Mouse (Mus musculus) liver, postnatal 0 days (tissue): ENCODE data around the gene Rer1. TPM values are rescaled to one million over a fixed set of nuclear protein-coding genes. Genes with fewer than 3 reads are reported as not detected.

Experiments
- ATAC-seq: fragments of 200-750 bp; cut with Nextera tagmentation; 2 replicates; pipeline ENCODE4 v1.8.0; 2017; ENCODE audit warnings: mild to moderate bottlenecking, moderate library complexity
- DNase-seq: peaks from one replicate; pipeline ENCODE4 v3.0.0-alpha.2; 2016
- H3K27ac ChIP-seq: fragments of 300-500 bp; sonication (generic); 2 replicates; pipeline ENCODE4 v1.5.1; 2014; ENCODE audit warnings: antibody characterized with exemption, moderate library complexity, mild to moderate bottlenecking, low read depth
- H3K27me3 ChIP-seq: fragments of 300-500 bp; sonication (generic); 2 replicates; pipeline ENCODE4 v1.6.1; 2014; ENCODE audit warnings: low read length, control low read depth, mixed read lengths; ENCODE audit not compliant: insufficient read depth
- H3K36me3 ChIP-seq: fragments of 300-500 bp; sonication (generic); replicated peaks from 2 replicates; pipeline ENCODE4 v1.6.1; 2014; ENCODE audit warnings: mild to moderate bottlenecking, control low read depth, low read length, moderate library complexity, mixed read lengths; ENCODE audit not compliant: insufficient read depth
- H3K4me1 ChIP-seq: fragments of 300-500 bp; sonication (generic); 2 replicates; pipeline ENCODE4 v1.6.1; 2014; ENCODE audit warnings: antibody characterized with exemption, mild to moderate bottlenecking, control low read depth; ENCODE audit not compliant: insufficient read depth
- H3K4me2 ChIP-seq: fragments of 300-500 bp; sonication (generic); 2 replicates; pipeline ENCODE4 v1.6.1; 2014; ENCODE audit warnings: low read depth, mild to moderate bottlenecking, low read length, moderate library complexity, mixed read lengths
- H3K4me3 ChIP-seq: fragments of 300-500 bp; sonication (generic); 2 replicates; pipeline ENCODE4 v1.5.1; 2014; ENCODE audit warnings: low read depth, low read length
- H3K9ac ChIP-seq: fragments of 300-500 bp; sonication (generic); replicated peaks from 2 replicates; pipeline ENCODE4 v1.6.1; 2014; ENCODE audit warnings: mild to moderate bottlenecking, moderate library complexity
- H3K9me3 ChIP-seq: fragments of 300-500 bp; sonication (generic); 2 replicates; pipeline ENCODE4 v1.6.1; 2016; ENCODE audit warnings: mild to moderate bottlenecking, control low read depth, low read length, mixed read lengths
- CTCF ChIP-seq: sonication (generic); IDR thresholded peaks from 2 replicates; pipeline ENCODE4 v1.5.1; 2016; ENCODE audit warnings: antibody characterized with exemption, low read depth
- EP300 ChIP-seq: IDR thresholded peaks from 2 replicates; pipeline ENCODE4 v1.6.1; 2016; ENCODE audit warnings: antibody characterized with exemption, low read depth, mild to moderate bottlenecking
- WGBS: fragments of 180-500 bp; shearing (Covaris S2); extraction: QIAGEN DNeasy Blood & Tissue Kit; methylation state at CpG from one replicate; pipeline ENCODE4 v1.1.7; 2014; ENCODE audit not compliant: insufficient replicate concordance; 5-methylcytosine and 5-hydroxymethylcytosine counted together
- polyA plus RNA-seq: library from polyadenylated mRNA; unstranded; fragments of >200 nt; fragmentation: Nextera tagmentation; extraction: Ambion mirVana; gene quantifications from 2 replicates; pipeline ENCODE4 v1.2.1, GENCODE M21; 2015

Gene Rer1
- polyA plus RNA-seq, 1 experiment from 2014 or later, result 111 TPM

DNA sequence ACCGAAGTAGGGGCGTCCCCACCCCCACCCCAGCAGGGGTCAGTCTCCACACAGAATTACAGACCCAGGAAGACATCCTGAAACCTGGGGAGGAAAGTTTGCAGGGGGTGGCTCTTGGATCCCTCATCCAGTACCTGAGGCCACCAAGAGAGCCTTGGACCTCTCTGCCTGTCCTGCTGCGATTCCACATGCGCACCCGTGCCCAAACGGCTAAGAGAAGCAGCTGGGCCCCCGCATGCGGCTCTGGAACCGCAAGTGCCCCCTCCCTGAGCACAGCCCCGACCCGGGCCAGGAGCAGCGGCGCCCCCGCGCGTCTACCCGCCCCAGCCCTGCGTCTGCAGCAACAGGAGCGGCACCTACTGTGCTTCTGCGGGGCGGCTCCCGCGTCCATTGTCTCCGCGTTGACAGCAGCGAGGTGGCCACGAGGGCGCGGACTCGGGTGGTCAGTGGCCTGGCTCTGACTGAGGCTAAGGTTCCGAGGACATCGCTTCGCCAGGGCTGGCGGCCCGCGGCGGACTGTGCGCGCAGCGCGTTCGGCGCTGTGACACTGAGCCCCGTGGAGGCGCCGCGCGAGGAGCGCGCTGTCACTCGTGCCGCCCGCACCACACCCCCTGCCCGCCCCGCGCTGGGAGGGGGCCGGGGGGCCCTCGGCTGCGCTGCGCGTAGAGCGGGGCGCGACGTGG is 43.4 kb downstream of the Rer1 start:
- ATAC-seq (no peak), DNase-seq (no peak)
- TF ChIP-seq EP300 (no peak), CTCF (no peak)
- no peak overlapping the region for H3K4me2 ChIP-seq
- WGBS, result 4% methylated on average over 62 of the region's 65 CpGs
- H3K4me3 ChIP-seq, result no peak overlapping the region
- H3K36me3 ChIP-seq, result no peaks in the 10 kb centered on the region
- no peaks in the 10 kb centered on the region for H3K9me3 ChIP-seq
- H3K4me1 ChIP-seq, result no peaks in the 10 kb centered on the region
- no peak overlapping the region for H3K9ac ChIP-seq
- H3K27ac ChIP-seq, result no peak overlapping the region
- H3K27me3 ChIP-seq, result peaks cover 42% of the 10 kb centered on the region

- Histone ChIP-seq H3K4me2 (no peak overlapping the region), H3K4me1 (no peaks in the 10 kb centered on the region), H3K9me3 (no peaks in the 10 kb centered on the region), H3K4me3 (no peak overlapping the region), H3K9ac (no peak overlapping the region), H3K27ac (no peak overlapping the region), H3K36me3 (no peaks in the 10 kb centered on the region), H3K27me3 (peaks cover 41% of the 10 kb centered on the region)
- ATAC-seq (no peak), DNase-seq (no peak)
- TF ChIP-seq EP300, result no peak
- TF ChIP-seq CTCF, result no peak
- WGBS, result 57% methylated on average over 6 of the region's 6 CpGs
These were observed 45.5 kb downstream of the Rer1 start for GRCm38 (mm10) chr4:155040696-155041095.

DNA sequence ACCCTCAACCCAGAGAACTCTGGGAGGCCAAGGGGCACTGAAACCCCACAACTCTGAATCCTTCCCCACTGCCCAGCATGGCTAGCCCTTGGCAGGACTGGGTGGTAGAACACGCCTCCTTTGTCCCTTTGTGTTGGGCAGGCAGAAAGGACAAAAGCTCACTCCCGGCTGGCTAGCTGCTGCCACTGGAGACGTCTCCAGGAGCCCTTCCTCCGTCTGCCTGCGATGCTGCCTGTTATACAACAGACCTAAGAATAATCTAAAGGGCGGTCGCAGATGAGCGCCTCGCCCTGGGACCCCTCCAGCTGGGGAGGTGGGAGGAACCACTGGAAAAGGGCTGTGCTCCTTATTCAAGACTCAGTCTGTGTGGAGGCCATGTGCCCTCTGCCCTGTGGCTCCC is 46.0 kb downstream of the Rer1 start:
- Histone ChIP-seq H3K27ac (no peak overlapping the region), H3K4me3 (no peak overlapping the region), H3K4me1 (no peaks in the 10 kb centered on the region), H3K27me3 (peaks cover 41% of the 10 kb centered on the region), H3K4me2 (no peak overlapping the region), H3K9ac (no peak overlapping the region), H3K9me3 (no peaks in the 10 kb centered on the region), H3K36me3 (no peaks in the 10 kb centered on the region)
- no peak for DNase-seq
- WGBS, result 57% methylated on average over 9 of the region's 9 CpGs
- no peak for ATAC-seq
- no peak for TF ChIP-seq CTCF
- TF ChIP-seq EP300, result no peak

DNA sequence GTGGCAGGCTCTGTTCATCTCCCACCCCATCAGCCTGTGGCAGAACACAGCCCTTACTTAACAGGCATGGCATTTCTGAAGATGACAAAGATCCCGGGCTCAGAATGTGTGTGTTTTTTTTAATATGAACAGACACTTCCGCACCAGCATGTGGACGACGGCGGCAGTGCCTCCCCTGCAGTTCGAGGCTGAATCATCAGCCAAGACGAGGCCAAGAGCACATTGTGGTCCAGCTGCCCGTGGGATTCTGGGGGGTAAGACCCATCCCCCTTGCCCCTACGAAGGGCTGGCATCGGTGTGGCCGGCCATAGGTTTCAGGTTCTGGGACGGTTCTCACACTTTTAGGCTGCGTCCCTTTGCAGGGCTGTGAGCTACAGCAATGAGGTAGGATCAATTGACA is 51.4 kb downstream of the Rer1 start:
- Histone ChIP-seq H3K27ac (no peak overlapping the region), H3K4me1 (no peaks in the 10 kb centered on the region), H3K9me3 (no peaks in the 10 kb centered on the region), H3K4me3 (no peak overlapping the region), H3K36me3 (no peaks in the 10 kb centered on the region), H3K9ac (no peak overlapping the region), H3K4me2 (no peak overlapping the region), H3K27me3 (peaks cover 14% of the 10 kb centered on the region)
- TF ChIP-seq EP300 (no peak), CTCF (no peak)
- no peak for DNase-seq
- no peak for ATAC-seq
- 65% methylated on average over 13 of the region's 13 CpGs for WGBS

- ATAC-seq, result no peak
- Histone ChIP-seq H3K4me1 (no peaks in the 10 kb centered on the region), H3K4me3 (no peak overlapping the region), H3K9ac (no peak overlapping the region), H3K27me3 (peaks cover 14% of the 10 kb centered on the region), H3K27ac (no peak overlapping the region), H3K4me2 (no peak overlapping the region), H3K9me3 (no peaks in the 10 kb centered on the region), H3K36me3 (no peaks in the 10 kb centered on the region)
- WGBS, result 40% methylated on average over 7 of the region's 7 CpGs
- no peak for DNase-seq
- TF ChIP-seq CTCF, result no peak
- TF ChIP-seq EP300, result no peak
These were observed 52.0 kb downstream of the Rer1 start for GRCm38 (mm10) chr4:155034202-155034601.

DNA sequence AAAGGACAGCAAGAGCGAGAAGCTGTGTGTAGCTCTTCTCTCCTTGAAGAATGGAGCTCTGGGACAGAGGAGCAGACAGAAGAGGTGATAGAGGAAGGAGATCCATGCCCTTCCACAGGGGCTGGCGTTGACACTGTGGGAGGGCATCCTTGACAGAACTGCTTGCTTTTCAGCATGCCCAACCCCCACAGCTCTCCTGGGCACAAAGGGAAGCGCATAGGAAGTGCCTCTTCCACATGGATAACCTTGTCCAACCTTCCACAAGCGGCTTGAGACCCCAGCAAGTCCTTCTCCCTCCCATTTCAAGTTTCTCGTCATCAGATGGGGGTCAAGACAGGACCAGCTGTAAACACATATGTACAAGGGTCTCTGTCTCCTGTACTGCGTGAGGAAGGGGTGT is 53.1 kb downstream of the Rer1 start:
- H3K9me3 ChIP-seq, result no peaks in the 10 kb centered on the region
- H3K27ac ChIP-seq, result no peak overlapping the region
- DNase-seq (no peak), ATAC-seq (no peak)
- H3K4me3 ChIP-seq, result no peak overlapping the region
- no peak for TF ChIP-seq CTCF
- no peak for TF ChIP-seq EP300
- H3K27me3 ChIP-seq, result peaks cover 14% of the 10 kb centered on the region
- no peak overlapping the region for H3K9ac ChIP-seq
- no peak overlapping the region for H3K4me2 ChIP-seq
- no peaks in the 10 kb centered on the region for H3K4me1 ChIP-seq
- H3K36me3 ChIP-seq, result no peaks in the 10 kb centered on the region
- WGBS, result 24% methylated on average over 6 of the region's 6 CpGs
